21 mouse cellular contexts compared by ENCODE assay signal in the genomic region with DNA sequence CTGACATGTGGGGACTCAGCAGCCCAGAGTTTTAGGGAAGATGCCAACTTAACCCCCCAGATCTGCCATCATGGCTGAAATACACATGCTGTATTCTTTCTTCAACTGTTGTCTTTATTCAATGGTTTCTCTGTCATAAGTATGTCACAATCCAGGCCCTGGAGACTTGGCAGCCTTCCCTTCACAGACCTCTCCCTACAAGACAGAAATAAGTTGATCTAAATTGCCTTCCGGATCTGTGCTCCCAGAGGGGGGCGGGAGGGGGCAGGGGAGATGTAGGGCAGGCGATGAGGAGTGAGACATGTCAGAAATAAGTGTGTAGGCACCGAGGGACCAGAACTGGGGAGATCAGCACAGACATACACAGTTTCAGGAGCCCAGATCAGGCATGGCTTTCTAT. TPM values are rescaled to one million over a fixed set of nuclear protein-coding genes. Genes with fewer than 3 reads are reported as not detected.
DNase-seq lines count a peak whose midpoint lies in the region; ATAC-seq and TF ChIP-seq lines count a peak whose summit lies in the region.
"Had no signal": no experiment of that assay in that cellular context is flagged by ENCODE, and none has a peak within 500 bp of the region (broad histone marks: within the 10 kb centered on the region; RNA-seq: fewer than 3 reads in every experiment).

No protein-coding gene starts in this region.

- no peaks in the 10 kb centered on the region for H3K36me3 ChIP-seq in lung, embryonic 14.5 days (ENCODE audit: insufficient read depth)
- H3K36me3 ChIP-seq: embryonic facial prominence, embryonic 15.5 days; forebrain, embryonic 15.5 days; hindbrain, embryonic 10.5 days; intestine, embryonic 15.5 days had no signal

- H3K27ac ChIP-seq in lung, embryonic 14.5 days (ENCODE audit: low read depth): no peak overlapping the region
- H3K27ac ChIP-seq: embryonic facial prominence, embryonic 15.5 days; forebrain, embryonic 15.5 days; hindbrain, embryonic 10.5 days; hindbrain, embryonic 14.5 days; intestine, embryonic 15.5 days had no signal

- ATAC-seq in lung, embryonic 14.5 days (ENCODE audit: insufficient read depth): no peak
- ATAC-seq: forebrain, embryonic 15.5 days; intestine, embryonic 15.5 days had no signal

- H3K4me3 ChIP-seq in lung, embryonic 14.5 days (ENCODE audit: low read depth, low read length): no peak overlapping the region
- H3K4me3 ChIP-seq: embryonic facial prominence, embryonic 15.5 days; forebrain, embryonic 15.5 days; hindbrain, embryonic 10.5 days; intestine, embryonic 15.5 days had no signal

- no peaks in the 10 kb centered on the region for H3K9me3 ChIP-seq in lung, embryonic 14.5 days (ENCODE audit: low read depth, low read length)
- H3K9me3 ChIP-seq: embryonic facial prominence, embryonic 15.5 days; forebrain, embryonic 15.5 days; hindbrain, embryonic 10.5 days; intestine, embryonic 15.5 days had no signal

- peak; percentile 32 to 47 for DNase-seq in cerebellum, postnatal 14 days
- no peak for DNase-seq in cerebellum, adult 18-20 months
- DNase-seq in lung, embryonic 14.5 days: peak; percentile 21
- DNase-seq in lung, postnatal 10 days: no peak
- peak; percentile 16 for DNase-seq in retina, postnatal 1 day
- DNase-seq in retina, embryonic 14.5 days (ENCODE audit: low spot score): no peak
- no peak for DNase-seq in natural killer cell, adult 2 months (ENCODE audit: low spot score in 2 of 2)
- DNase-seq: adrenal gland, postnatal 25 days; cerebellum, adult 11 months; cerebellum, adult 9-10 months; embryo, embryonic 11 days; gastrocnemius, postnatal 36 days; heart, adult 11 months; heart, postnatal 14 days had no signal

- H3K4me1 ChIP-seq in lung, embryonic 14.5 days (ENCODE audit: insufficient read depth): no peaks in the 10 kb centered on the region
- H3K4me1 ChIP-seq: embryonic facial prominence, embryonic 15.5 days; hindbrain, embryonic 10.5 days; intestine, embryonic 15.5 days had no signal

- H3K4me2 ChIP-seq in lung, embryonic 14.5 days: no peak overlapping the region
- H3K4me2 ChIP-seq: embryonic facial prominence, embryonic 15.5 days; forebrain, embryonic 15.5 days; hindbrain, embryonic 14.5 days; intestine, embryonic 15.5 days had no signal

- no peak for TF ChIP-seq CTCF in lung, embryonic 14.5 days (IDR thresholded peaks at IDR 0.05; ENCODE audit: low read depth)

- H3K9ac ChIP-seq in lung, embryonic 14.5 days: no peak overlapping the region
- H3K9ac ChIP-seq: embryonic facial prominence, embryonic 15.5 days; forebrain, embryonic 15.5 days; hindbrain, embryonic 14.5 days; intestine, embryonic 15.5 days had no signal

- H3K27me3 ChIP-seq in lung, embryonic 14.5 days (ENCODE audit: insufficient read depth, low read length): no peaks in the 10 kb centered on the region
- H3K27me3 ChIP-seq: forebrain, embryonic 15.5 days; intestine, embryonic 15.5 days had no signal

- WGBS in lung, embryonic 14.5 days: 52% methylated on average over 4 of the region's 4 CpGs

RNA-seq across cellular contexts. Expression of a gene that starts 19.8 kb away (rescaled TPM):
- polyA plus RNA-seq in lung, embryonic 14.5 days (2014; fragmentation: Nextera tagmentation; extraction: Ambion mirVana): 52.3 and 60.9 TPM in 2 replicates

RNA-seq across cellular contexts. Expression of a gene that starts 36.9 kb away (rescaled TPM):
- polyA plus RNA-seq in lung, embryonic 14.5 days (2014; fragmentation: Nextera tagmentation; extraction: Ambion mirVana): 1.3 and 1.9 TPM in 2 replicates
- polyA plus RNA-seq: brain, embryonic 14.5 days; embryonic facial prominence, embryonic 11.5 days had no signal

RNA-seq across cellular contexts. Expression of a gene that starts 45.8 kb away (rescaled TPM):
- 8.6 and 8.8 TPM in 2 replicates for polyA plus RNA-seq in lung, embryonic 14.5 days (2014; fragmentation: Nextera tagmentation; extraction: Ambion mirVana)

RNA-seq across cellular contexts. Expression of a gene that starts 55.1 kb away (rescaled TPM):
- 2.8 and 4.9 TPM in 2 replicates for polyA plus RNA-seq in lung, embryonic 14.5 days (2014; fragmentation: Nextera tagmentation; extraction: Ambion mirVana)

RNA-seq across cellular contexts. Expression of a gene that starts 55.2 kb away (rescaled TPM):
- 39.5 and 40.1 TPM in 2 replicates for polyA plus RNA-seq in lung, embryonic 14.5 days (2014; fragmentation: Nextera tagmentation; extraction: Ambion mirVana)

Comparison
In these comparisons a context has a peak if more than half of its experiments do, and no peak if none do; other contexts are left out.
1. DNase-seq: peak in cerebellum, postnatal 14 days (2 of 2), lung, embryonic 14.5 days (single experiment) and retina, postnatal 1 day (single experiment); none in cerebellum, adult 18-20 months (0 of 2), lung, postnatal 10 days (single experiment), retina, embryonic 14.5 days (single experiment) and natural killer cell, adult 2 months (0 of 2).